Mouse (Mus musculus) embryonic fibroblast, embryonic 13.5 days (primary cell): Measurements from ENCODE around the gene Rad51b.

Experiments
- CTCF ChIP-seq: IDR thresholded peaks from 2 replicates; pipeline ENCODE4 v1.5.1; 2011; ENCODE audit warnings: mild to moderate bottlenecking, control low read depth, low read length, moderate library complexity, borderline replicate concordance; ENCODE audit not compliant: insufficient read depth
- POLR2A ChIP-seq: IDR thresholded peaks from 2 replicates; pipeline ENCODE4 v1.6.1; 2011; ENCODE audit warnings: low read depth, mild to moderate bottlenecking, control low read depth, low read length, moderate library complexity

GRCm38 (mm10) chr12:79762087-79762486, 465.0 kb downstream of the Rad51b start:
- no peak for TF ChIP-seq POLR2A
- TF ChIP-seq CTCF: no peak
